Mouse (Mus musculus) brown adipose tissue, adult 24 weeks (tissue): ENCODE data around the gene 5730522E02Rik. TPM values are rescaled to one million over a fixed set of nuclear protein-coding genes. Genes with fewer than 3 reads are reported as not detected.

Source experiments
- H3K27ac ChIP-seq: fragments of 200-500 bp; replicated peaks from 2 replicates; pipeline ENCODE4 v1.5.1; 2012; ENCODE audit warnings: low read depth, mild to moderate bottlenecking, low read length
- H3K4me1 ChIP-seq: fragments of 200-500 bp; 2 replicates; pipeline ENCODE4 v1.6.1; 2012; ENCODE audit warnings: low read length, mixed read lengths; ENCODE audit not compliant: control insufficient read depth, insufficient read depth, insufficient read length
- H3K4me3 ChIP-seq: fragments of 200-500 bp; 2 replicates; pipeline ENCODE4 v1.5.1; 2012; ENCODE audit warnings: low read depth, mild to moderate bottlenecking, low read length, moderate library complexity; ENCODE audit not compliant: insufficient read depth
- polyA plus RNA-seq: library from polyadenylated mRNA; stranded (reverse); fragments of >200 nt; gene quantifications from 2 replicates; pipeline ENCODE4 v1.2.4, GENCODE M21; 2012; ENCODE audit not compliant: missing spikeins, insufficient read depth, insufficient read length

5730522E02Rik gene
- polyA plus RNA-seq, 1 experiment, result not detected

- no peak overlapping the region for H3K4me3 ChIP-seq
- H3K27ac ChIP-seq, result no peak overlapping the region
- no peaks in the 10 kb centered on the region for H3K4me1 ChIP-seq
Observed at GRCm38 (mm10) chr11:25737255-25737654, 473.3 kb downstream of the 5730522E02Rik start.

GRCm38 (mm10) chr11:25729476-25729875 lies 481.1 kb downstream of the 5730522E02Rik start:
- H3K4me1 ChIP-seq, result no peaks in the 10 kb centered on the region
- no peak overlapping the region for H3K4me3 ChIP-seq
- H3K27ac ChIP-seq, result no peak overlapping the region

- H3K4me3 ChIP-seq, result no peak overlapping the region
- no peak overlapping the region for H3K27ac ChIP-seq
- H3K4me1 ChIP-seq, result no peaks in the 10 kb centered on the region
Observed at GRCm38 (mm10) chr11:25715447-25716321, 494.9 kb downstream of the 5730522E02Rik start.

GRCm38 (mm10) chr11:25710559-25710958 lies 500.0 kb downstream of the 5730522E02Rik start:
- Histone ChIP-seq H3K27ac (no peak overlapping the region), H3K4me3 (no peak overlapping the region), H3K4me1 (no peaks in the 10 kb centered on the region)

GRCm38 (mm10) chr11:25709892-25710291 lies 500.7 kb downstream of the 5730522E02Rik start:
- H3K4me1 ChIP-seq, result no peaks in the 10 kb centered on the region
- no peak overlapping the region for H3K4me3 ChIP-seq
- no peak overlapping the region for H3K27ac ChIP-seq

- no peak overlapping the region for H3K27ac ChIP-seq
Observed at GRCm38 (mm10) chr11:25704332-25705168, 506.0 kb downstream of the 5730522E02Rik start.

GRCm38 (mm10) chr11:25702791-25703190 lies 507.8 kb downstream of the 5730522E02Rik start:
- Histone ChIP-seq H3K27ac (no peak overlapping the region), H3K4me1 (no peaks in the 10 kb centered on the region), H3K4me3 (no peak overlapping the region)

More at GRCm38 (mm10) chr11:25704332-25705168, 506.0 kb downstream of the 5730522E02Rik start:
- Histone ChIP-seq H3K4me3 (no peak overlapping the region), H3K4me1 (no peaks in the 10 kb centered on the region)

GRCm38 (mm10) chr11:25697508-25698193 lies 512.9 kb downstream of the 5730522E02Rik start:
- H3K4me1 ChIP-seq, result no peaks in the 10 kb centered on the region
- no peak overlapping the region for H3K27ac ChIP-seq
- H3K4me3 ChIP-seq, result no peak overlapping the region

- Histone ChIP-seq H3K4me3 (no peak overlapping the region), H3K27ac (no peak overlapping the region), H3K4me1 (no peaks in the 10 kb centered on the region)
Observed at GRCm38 (mm10) chr11:25696168-25696567, 514.4 kb downstream of the 5730522E02Rik start.

GRCm38 (mm10) chr11:25684731-25685130 lies 525.8 kb downstream of the 5730522E02Rik start:
- H3K27ac ChIP-seq, result no peak overlapping the region
- no peaks in the 10 kb centered on the region for H3K4me1 ChIP-seq
- no peak overlapping the region for H3K4me3 ChIP-seq

- Histone ChIP-seq H3K4me3 (no peak overlapping the region), H3K4me1 (no peaks in the 10 kb centered on the region), H3K27ac (no peak overlapping the region)
Observed at GRCm38 (mm10) chr11:25679856-25680255, 530.7 kb downstream of the 5730522E02Rik start.

- no peak overlapping the region for H3K27ac ChIP-seq
- no peaks in the 10 kb centered on the region for H3K4me1 ChIP-seq
Observed at GRCm38 (mm10) chr11:25674194-25674593, 536.4 kb downstream of the 5730522E02Rik start.

GRCm38 (mm10) chr11:25670018-25670417 lies 540.5 kb downstream of the 5730522E02Rik start:
- Histone ChIP-seq H3K4me3 (no peak overlapping the region), H3K4me1 (no peaks in the 10 kb centered on the region), H3K27ac (no peak overlapping the region)

More at GRCm38 (mm10) chr11:25674194-25674593, 536.4 kb downstream of the 5730522E02Rik start:
- H3K4me3 ChIP-seq, result no peak overlapping the region

GRCm38 (mm10) chr11:25664562-25665104 lies 545.9 kb downstream of the 5730522E02Rik start:
- Histone ChIP-seq H3K4me3 (no peak overlapping the region), H3K27ac (no peak overlapping the region), H3K4me1 (no peaks in the 10 kb centered on the region)
